Mouse (Mus musculus) myocyte (in vitro differentiated cells): ENCODE data around the gene Olfr486.
"Not testable (repeated sequence)": the region's sequence is repeated elsewhere in the genome, so short reads cannot be mapped to it uniquely, and the experiment has no call there.

Experiments
- CEBPB ChIP-seq: IDR thresholded peaks from 2 replicates; pipeline ENCODE4 v1.6.1; 2011; ENCODE audit warnings: mild to moderate bottlenecking, moderate library complexity; ENCODE audit not compliant: poor library complexity, insufficient read depth, severe bottlenecking
- E2F4 ChIP-seq: IDR thresholded peaks from one replicate; pipeline ENCODE4 v1.6.1; 2011; ENCODE audit warnings: mild to moderate bottlenecking, control low read depth, moderate library complexity; ENCODE audit not compliant: insufficient read depth
- MAX ChIP-seq: IDR thresholded peaks from one replicate; pipeline ENCODE4 v1.6.1; 2011; ENCODE audit warnings: low read depth, mild to moderate bottlenecking, control low read depth
- MYOD1 ChIP-seq, 3 experiments: IDR thresholded peaks; one replicate each; pipeline ENCODE4 v1.6.1; 2011; ENCODE audit warnings: control low read depth in 2 of 3, low read depth in 2 of 3, mild to moderate bottlenecking in 2 of 3, moderate library complexity in 1 of 3; ENCODE audit not compliant: insufficient read length in 2 of 3, control insufficient read depth in 1 of 3
- MYOG ChIP-seq, 3 experiments: IDR thresholded peaks; one replicate each; pipeline ENCODE4 v1.6.1; 2011; ENCODE audit warnings: control low read depth in 2 of 3, low read depth in 2 of 3, mild to moderate bottlenecking in 2 of 3; ENCODE audit not compliant: insufficient read length in 2 of 3, control insufficient read depth in 1 of 3, insufficient read depth in 1 of 3
- POLR2A ChIP-seq: IDR thresholded peaks from one replicate; pipeline ENCODE4 v1.6.1; 2011; ENCODE audit warnings: low read depth, mild to moderate bottlenecking, control low read depth, moderate library complexity; ENCODE audit not compliant: insufficient read length
- POLR2AphosphoS2 ChIP-seq: IDR thresholded peaks from one replicate; pipeline ENCODE4 v1.6.1; 2011; ENCODE audit warnings: low read depth, control low read depth; ENCODE audit not compliant: insufficient read length
- REST ChIP-seq: IDR thresholded peaks from one replicate; pipeline ENCODE4 v1.6.1; 2011; ENCODE audit warnings: mild to moderate bottlenecking, control low read depth, moderate library complexity; ENCODE audit not compliant: insufficient read depth, insufficient read length
- SRF ChIP-seq: IDR thresholded peaks from one replicate; pipeline ENCODE4 v1.6.1; 2011; ENCODE audit warnings: low read depth; ENCODE audit not compliant: control insufficient read depth, insufficient read length
- TCF12 ChIP-seq: IDR thresholded peaks from one replicate; pipeline ENCODE4 v1.6.1; 2011; ENCODE audit warnings: mild to moderate bottlenecking, control low read depth; ENCODE audit not compliant: poor library complexity, insufficient read depth, severe bottlenecking
- TCF3 ChIP-seq: IDR thresholded peaks from one replicate; pipeline ENCODE4 v1.6.1; 2011; ENCODE audit warnings: low read depth, control low read depth; ENCODE audit not compliant: insufficient read length
- USF1 ChIP-seq: IDR thresholded peaks from one replicate; pipeline ENCODE4 v1.6.1; 2011; ENCODE audit warnings: low read depth, mild to moderate bottlenecking, control low read depth, moderate library complexity

GRCm38 (mm10) chr7:108184401-108184800 lies 11.9 kb upstream of the Olfr486 start:
- TF ChIP-seq MYOG (IDR thresholded peaks at IDR 0.05; ENCODE audit: control insufficient read depth in 1 of 3, insufficient read depth in 1 of 3, insufficient read length in 2 of 3, low read depth in 2 of 3); CEBPB; USF1; MAX; POLR2AphosphoS2; POLR2A; TCF12; SRF; E2F4; TCF3; MYOD1 (IDR thresholded peaks at IDR 0.05; ENCODE audit: control insufficient read depth in 1 of 3, insufficient read length in 2 of 3, low read depth in 2 of 3); REST: not testable (repeated sequence)
